Mouse (Mus musculus) fat pad, adult 2 months (tissue): ENCODE results near the gene Islr.

Experiments
- DNase-seq: peaks from one replicate; pipeline ENCODE4 v3.0.0-alpha.2; 2011; ENCODE audit warnings: low read depth, low spot score; ENCODE audit errors: extremely low read depth

Islr gene

GRCm38 (mm10) chr9:58197781-58198701 lies 6.1 kb downstream of the Islr start:
- DNase-seq: no peak

- DNase-seq: no peak
Measured at GRCm38 (mm10) chr9:58196610-58197567, 7.2 kb downstream of the Islr start.

- no peak for DNase-seq
Measured at GRCm38 (mm10) chr9:58196141-58196540, 8.0 kb downstream of the Islr start.

GRCm38 (mm10) chr9:58195671-58196070 lies 8.4 kb downstream of the Islr start:
- DNase-seq: no peak

- no peak for DNase-seq
Measured at GRCm38 (mm10) chr9:58194222-58194621, 9.9 kb downstream of the Islr start.

GRCm38 (mm10) chr9:58184456-58184855 lies 19.6 kb downstream of the Islr start:
- no peak for DNase-seq

- DNase-seq: no peak
Measured at GRCm38 (mm10) chr9:58179390-58179789, 24.7 kb downstream of the Islr start.

- DNase-seq: no peak
Measured at GRCm38 (mm10) chr9:58177165-58177564, 26.9 kb downstream of the Islr start.

- DNase-seq: no peak
Measured at GRCm38 (mm10) chr9:58175745-58176487, 28.2 kb downstream of the Islr start.

- no peak for DNase-seq
Measured at GRCm38 (mm10) chr9:58174818-58175251, 29.3 kb downstream of the Islr start.

- DNase-seq: no peak
Measured at GRCm38 (mm10) chr9:58172863-58173262, 31.2 kb downstream of the Islr start.

- DNase-seq: peak; percentile 13
Measured at GRCm38 (mm10) chr9:58169426-58169825, 34.7 kb downstream of the Islr start.

GRCm38 (mm10) chr9:58168880-58169279 lies 35.2 kb downstream of the Islr start:
- no peak for DNase-seq

- DNase-seq: no peak
Measured at GRCm38 (mm10) chr9:58165779-58166178, 38.3 kb downstream of the Islr start.

- DNase-seq: no peak
Measured at GRCm38 (mm10) chr9:58163146-58163545, 41.0 kb downstream of the Islr start.

- DNase-seq: no peak
Measured at GRCm38 (mm10) chr9:58162173-58162572, 41.9 kb downstream of the Islr start.

- DNase-seq: no peak
Measured at GRCm38 (mm10) chr9:58160315-58160714, 43.8 kb downstream of the Islr start.

GRCm38 (mm10) chr9:58159855-58160254 lies 44.3 kb downstream of the Islr start:
- no peak for DNase-seq

- no peak for DNase-seq
Measured at GRCm38 (mm10) chr9:58158541-58159311, 45.4 kb downstream of the Islr start.

GRCm38 (mm10) chr9:58157838-58158237 lies 46.3 kb downstream of the Islr start:
- no peak for DNase-seq
